Mouse (Mus musculus) midbrain, embryonic 11.5 days (tissue): ENCODE results near the gene Fblim1. TPM values are rescaled to one million over a fixed set of nuclear protein-coding genes. Genes with fewer than 3 reads are reported as not detected.

Experiments used
- ATAC-seq: fragments of 200-750 bp; cut with Nextera tagmentation; 2 replicates; pipeline ENCODE4 v1.8.0; 2017; ENCODE audit warnings: moderate TSS enrichment, moderate library complexity; ENCODE audit not compliant: low FRiP score
- DNase-seq: peaks from one replicate; pipeline ENCODE4 v3.0.0; 2015; ENCODE audit warnings: low spot score; ENCODE audit errors: missing footprints
- H3K27ac ChIP-seq: fragments of 300-500 bp; sonication (generic); 2 replicates; pipeline ENCODE4 v1.5.1; 2014; ENCODE audit warnings: low read depth, low read length
- H3K27me3 ChIP-seq: fragments of 300-500 bp; sonication (generic); 2 replicates; pipeline ENCODE4 v1.6.1; 2014; ENCODE audit warnings: mild to moderate bottlenecking, low read length, moderate library complexity, mixed read lengths; ENCODE audit not compliant: control insufficient read depth, insufficient read depth
- H3K36me3 ChIP-seq: fragments of 300-500 bp; sonication (generic); 2 replicates; pipeline ENCODE4 v1.6.1; 2014; ENCODE audit warnings: mild to moderate bottlenecking, low read length, moderate library complexity, mixed read lengths; ENCODE audit not compliant: control insufficient read depth, insufficient read depth
- H3K4me1 ChIP-seq: fragments of 300-500 bp; sonication (generic); 2 replicates; pipeline ENCODE4 v1.6.1; 2014; ENCODE audit warnings: low read length; ENCODE audit not compliant: control insufficient read depth, insufficient read depth
- H3K4me2 ChIP-seq: fragments of 300-500 bp; sonication (generic); 2 replicates; pipeline ENCODE4 v1.6.1; 2014; ENCODE audit warnings: mild to moderate bottlenecking, moderate library complexity
- H3K4me3 ChIP-seq: fragments of 300-500 bp; sonication (generic); 2 replicates; pipeline ENCODE4 v1.5.1; 2014; ENCODE audit warnings: low read depth, low read length
- H3K9ac ChIP-seq: fragments of 300-500 bp; sonication (generic); 2 replicates; pipeline ENCODE4 v1.6.1; 2014; ENCODE audit warnings: low read length
- H3K9me3 ChIP-seq: fragments of 300-500 bp; sonication (generic); 2 replicates; pipeline ENCODE4 v1.6.1; 2016; ENCODE audit warnings: low read length; ENCODE audit not compliant: control insufficient read depth
- whole genome bisulfite sequencing: fragments of 180-500 bp; shearing (Covaris S2); extraction: QIAGEN DNeasy Blood & Tissue Kit; methylation state at CpG from one replicate; pipeline ENCODE4 v1.1.7; 2014; 5-methylcytosine and 5-hydroxymethylcytosine counted together
- polyA plus RNA-seq: library from polyadenylated mRNA; unstranded; fragments of >200 nt; fragmentation: Nextera tagmentation; extraction: Ambion mirVana; gene quantifications from 2 replicates; pipeline ENCODE4 v1.2.1, GENCODE M21; 2014

Fblim1 gene
- polyA plus RNA-seq, 1 experiment from 2014 or later = 20.0 TPM

- WGBS = 88% methylated on average over 11 of the region's 11 CpGs
Measured at GRCm38 (mm10) chr4:141576404-141576803, 29.5 kb downstream of the Fblim1 start.

GRCm38 (mm10) chr4:141574789-141575702 is 30.9 kb downstream of the Fblim1 start:
- Histone ChIP-seq H3K4me2 (no peak overlapping the region), H3K4me3 (no peak overlapping the region), H3K9me3 (no peaks in the 10 kb centered on the region), H3K36me3 (no peaks in the 10 kb centered on the region), H3K27ac (no peak overlapping the region), H3K27me3 (no peaks in the 10 kb centered on the region), H3K4me1 (no peaks in the 10 kb centered on the region), H3K9ac (no peak overlapping the region)
- ATAC-seq (peak; percentile 58; the same call in 1 of the 2 replicates), DNase-seq (peak; percentile 98)
- WGBS = 49% methylated on average over 27 of the region's 27 CpGs

More at GRCm38 (mm10) chr4:141576404-141576803, 29.5 kb downstream of the Fblim1 start:
- Histone ChIP-seq H3K4me2 (no peak overlapping the region), H3K9ac (no peak overlapping the region), H3K27ac (no peak overlapping the region), H3K27me3 (no peaks in the 10 kb centered on the region), H3K36me3 (no peaks in the 10 kb centered on the region), H3K9me3 (no peaks in the 10 kb centered on the region), H3K4me3 (no peak overlapping the region), H3K4me1 (no peaks in the 10 kb centered on the region)
- ATAC-seq (no peak), DNase-seq (no peak)

GRCm38 (mm10) chr4:141573359-141573966 is 32.4 kb downstream of the Fblim1 start:
- ATAC-seq (no peak), DNase-seq (no peak)
- no peaks in the 10 kb centered on the region for H3K4me1 ChIP-seq
- H3K27ac ChIP-seq = no peak overlapping the region
- no peaks in the 10 kb centered on the region for H3K36me3 ChIP-seq
- no peak overlapping the region for H3K4me2 ChIP-seq
- no peaks in the 10 kb centered on the region for H3K9me3 ChIP-seq
- no peak overlapping the region for H3K4me3 ChIP-seq
- no peaks in the 10 kb centered on the region for H3K27me3 ChIP-seq
- no peak overlapping the region for H3K9ac ChIP-seq
- 79% methylated on average over 6 of the region's 6 CpGs for WGBS

GRCm38 (mm10) chr4:141572668-141573358 is 33.1 kb downstream of the Fblim1 start:
- Histone ChIP-seq H3K27me3 (no peaks in the 10 kb centered on the region), H3K27ac (no peak overlapping the region), H3K36me3 (no peaks in the 10 kb centered on the region), H3K9me3 (no peaks in the 10 kb centered on the region), H3K9ac (no peak overlapping the region), H3K4me3 (no peak overlapping the region), H3K4me2 (no peak overlapping the region), H3K4me1 (no peaks in the 10 kb centered on the region)
- DNase-seq (no peak), ATAC-seq (no peak)
- WGBS = 78% methylated on average over 7 of the region's 7 CpGs

GRCm38 (mm10) chr4:141571934-141572333 is 34.0 kb downstream of the Fblim1 start:
- Histone ChIP-seq H3K9ac (no peak overlapping the region), H3K9me3 (no peaks in the 10 kb centered on the region), H3K27me3 (no peaks in the 10 kb centered on the region), H3K4me1 (no peaks in the 10 kb centered on the region), H3K27ac (no peak overlapping the region), H3K4me2 (no peak overlapping the region), H3K4me3 (no peak overlapping the region), H3K36me3 (no peaks in the 10 kb centered on the region)
- no peak for ATAC-seq
- DNase-seq = no peak
- 85% methylated on average over 10 of the region's 10 CpGs for WGBS

- H3K9me3 ChIP-seq = no peaks in the 10 kb centered on the region
- WGBS = 79% methylated on average over 6 of the region's 6 CpGs
- ATAC-seq = no peak
- H3K27ac ChIP-seq = no peak overlapping the region
- no peaks in the 10 kb centered on the region for H3K27me3 ChIP-seq
- H3K36me3 ChIP-seq = no peaks in the 10 kb centered on the region
- H3K9ac ChIP-seq = no peak overlapping the region
- no peak overlapping the region for H3K4me3 ChIP-seq
- H3K4me2 ChIP-seq = no peak overlapping the region
- no peaks in the 10 kb centered on the region for H3K4me1 ChIP-seq
- no peak for DNase-seq
Measured at GRCm38 (mm10) chr4:141571337-141571739, 34.6 kb downstream of the Fblim1 start.

GRCm38 (mm10) chr4:141570821-141571220 is 35.1 kb downstream of the Fblim1 start:
- WGBS = 87% methylated on average over 1 of the region's 1 CpGs
- DNase-seq (no peak), ATAC-seq (no peak)
- H3K4me2 ChIP-seq = no peak overlapping the region
- H3K36me3 ChIP-seq = no peaks in the 10 kb centered on the region
- no peaks in the 10 kb centered on the region for H3K27me3 ChIP-seq
- no peaks in the 10 kb centered on the region for H3K9me3 ChIP-seq
- H3K4me1 ChIP-seq = no peaks in the 10 kb centered on the region
- no peak overlapping the region for H3K27ac ChIP-seq
- no peak overlapping the region for H3K9ac ChIP-seq
- H3K4me3 ChIP-seq = no peak overlapping the region

GRCm38 (mm10) chr4:141570004-141570403 is 35.9 kb downstream of the Fblim1 start:
- WGBS = 80% methylated on average over 6 of the region's 6 CpGs

GRCm38 (mm10) chr4:141568966-141569365 is 36.9 kb downstream of the Fblim1 start:
- no peak overlapping the region for H3K4me2 ChIP-seq
- DNase-seq = no peak
- no peak overlapping the region for H3K9ac ChIP-seq
- ATAC-seq = no peak
- H3K4me3 ChIP-seq = no peak overlapping the region
- H3K27ac ChIP-seq = no peak overlapping the region
- no peaks in the 10 kb centered on the region for H3K36me3 ChIP-seq
- H3K27me3 ChIP-seq = no peaks in the 10 kb centered on the region
- 81% methylated on average over 5 of the region's 5 CpGs for WGBS
- H3K9me3 ChIP-seq = no peaks in the 10 kb centered on the region
- no peaks in the 10 kb centered on the region; the same call in 1 of the 2 replicates for H3K4me1 ChIP-seq

More at GRCm38 (mm10) chr4:141570004-141570403, 35.9 kb downstream of the Fblim1 start:
- Histone ChIP-seq H3K27me3 (no peaks in the 10 kb centered on the region), H3K9me3 (no peaks in the 10 kb centered on the region), H3K4me2 (no peak overlapping the region), H3K4me1 (no peaks in the 10 kb centered on the region; the same call in 1 of the 2 replicates), H3K36me3 (no peaks in the 10 kb centered on the region), H3K9ac (no peak overlapping the region), H3K4me3 (no peak overlapping the region), H3K27ac (no peak overlapping the region)
- ATAC-seq (no peak), DNase-seq (no peak)
